19 mouse cellular contexts compared by ENCODE assay signal in genomic region chr4:89112168-89112710, GRCm38 (mm10). TPM values are rescaled to one million over a fixed set of nuclear protein-coding genes. Genes with fewer than 3 reads are reported as not detected.
DNase-seq lines count a peak whose midpoint lies in the region; ATAC-seq lines count a peak whose summit lies in the region.
"Had no signal": no experiment of that assay in that cellular context is flagged by ENCODE, and none has a peak within 500 bp of the region (broad histone marks: within the 10 kb centered on the region; RNA-seq: fewer than 3 reads in every experiment).

No protein-coding gene starts in this region.

- peak; percentile 22 for DNase-seq in embryonic facial prominence, embryonic 14.5 days (ENCODE audit: low spot score)
- DNase-seq in embryonic facial prominence, embryonic 10.5 days (ENCODE audit: low spot score): no peak
- no peak for DNase-seq in cerebellum, adult 11-12 months
- DNase-seq: cerebellum, adult 11 months; cerebellum, adult 9-10 months; gastrocnemius, adult 2 months; gastrocnemius, postnatal 25 days; heart, postnatal 36 days; kidney, adult 11 months had no signal

- H3K4me3 ChIP-seq in embryonic facial prominence, embryonic 14.5 days (ENCODE audit: low read depth, low read length): no peak overlapping the region
- no peak overlapping the region for H3K4me3 ChIP-seq in embryonic facial prominence, embryonic 10.5 days
- H3K4me3 ChIP-seq: embryonic facial prominence, embryonic 15.5 days; erythroblast, embryonic 14.5 days; forebrain, embryonic 10.5 days; gastrocnemius, adult 2 months; heart, embryonic 13.5 days; hindbrain, embryonic 12.5 days had no signal

- H3K36me3 ChIP-seq in embryonic facial prominence, embryonic 14.5 days (ENCODE audit: control insufficient read depth, insufficient read depth, low read length): no peaks in the 10 kb centered on the region
- H3K36me3 ChIP-seq in embryonic facial prominence, embryonic 10.5 days (replicated peaks): no peaks in the 10 kb centered on the region
- H3K36me3 ChIP-seq: embryonic facial prominence, embryonic 15.5 days; forebrain, embryonic 10.5 days; heart, embryonic 13.5 days; hindbrain, embryonic 12.5 days had no signal

- no peaks in the 10 kb centered on the region for H3K4me1 ChIP-seq in embryonic facial prominence, embryonic 14.5 days (ENCODE audit: control insufficient read depth, insufficient read depth, low read length)
- no peaks in the 10 kb centered on the region for H3K4me1 ChIP-seq in embryonic facial prominence, embryonic 10.5 days
- H3K4me1 ChIP-seq: embryonic facial prominence, embryonic 15.5 days; forebrain, embryonic 10.5 days; heart, embryonic 13.5 days; hindbrain, embryonic 12.5 days had no signal

- no peaks in the 10 kb centered on the region for H3K9me3 ChIP-seq in embryonic facial prominence, embryonic 14.5 days (ENCODE audit: control insufficient read depth, low read length)
- H3K9me3 ChIP-seq in embryonic facial prominence, embryonic 10.5 days: no peaks in the 10 kb centered on the region
- H3K9me3 ChIP-seq: embryonic facial prominence, embryonic 15.5 days; forebrain, embryonic 10.5 days; heart, embryonic 13.5 days; hindbrain, embryonic 12.5 days had no signal

- WGBS in embryonic facial prominence, embryonic 14.5 days: 85% methylated on average over 11 of the region's 11 CpGs
- WGBS in embryonic facial prominence, embryonic 10.5 days: 96% methylated on average over 11 of the region's 11 CpGs

- no peaks in the 10 kb centered on the region for H3K27me3 ChIP-seq in embryonic facial prominence, embryonic 14.5 days (replicated peaks; ENCODE audit: control insufficient read depth, insufficient read depth, low read length)
- no peaks in the 10 kb centered on the region for H3K27me3 ChIP-seq in embryonic facial prominence, embryonic 10.5 days (replicated peaks; ENCODE audit: low read depth, poor library complexity, severe bottlenecking)
- H3K27me3 ChIP-seq: embryonic facial prominence, embryonic 15.5 days; heart, embryonic 13.5 days; hindbrain, embryonic 12.5 days had no signal

- H3K4me2 ChIP-seq in embryonic facial prominence, embryonic 14.5 days (ENCODE audit: low read depth, low read length): no peak overlapping the region
- H3K4me2 ChIP-seq: embryonic facial prominence, embryonic 15.5 days; heart, embryonic 13.5 days; hindbrain, embryonic 12.5 days had no signal

- H3K9ac ChIP-seq in embryonic facial prominence, embryonic 14.5 days (ENCODE audit: low read depth, low read length): no peak overlapping the region
- H3K9ac ChIP-seq: embryonic facial prominence, embryonic 15.5 days; heart, embryonic 13.5 days; hindbrain, embryonic 12.5 days had no signal

- H3K27ac ChIP-seq in embryonic facial prominence, embryonic 14.5 days (replicated peaks; ENCODE audit: low read depth, low read length): no peak overlapping the region
- H3K27ac ChIP-seq in embryonic facial prominence, embryonic 10.5 days (replicated peaks): no peak overlapping the region
- H3K27ac ChIP-seq: embryonic facial prominence, embryonic 15.5 days; forebrain, embryonic 10.5 days; gastrocnemius, adult 2 months; heart, embryonic 13.5 days; hindbrain, embryonic 12.5 days had no signal

- 0 out of 2 replicates have a peak, but pooled peaks have one; percentile 15 for ATAC-seq in embryonic facial prominence, embryonic 14.5 days (ENCODE audit: low read depth)
- ATAC-seq in common myeloid progenitor, adult 5-6 weeks (replicated peaks; ENCODE audit: low read depth, poor library complexity, severe bottlenecking): peak; percentile 63; the same call in 1 of the 2 replicates
- ATAC-seq in megakaryocyte progenitor cell, adult 5-6 weeks (replicated peaks; ENCODE audit: poor library complexity): peak; percentile 71
- no peak for ATAC-seq in inflammation-experienced regulatory T-cells, adult 6 months
- ATAC-seq: forebrain, embryonic 14.5 days; hindbrain, embryonic 16.5 days had no signal

RNA-seq across cellular contexts. Expression of gene Mtap, which starts 24.7 kb away (rescaled TPM):
- polyA plus RNA-seq in embryonic facial prominence, embryonic 14.5 days (2014; fragmentation: Nextera tagmentation; extraction: Ambion mirVana): 65.9 and 75.8 TPM in 2 replicates
- polyA plus RNA-seq in embryonic facial prominence, embryonic 10.5 days (2016; fragmentation: Nextera tagmentation; extraction: Ambion mirVana): 129 and 137 TPM in 2 replicates
- 43.8 and 52.2 TPM in 2 replicates for total RNA-seq in common myeloid progenitor, adult 5-6 weeks (2017)
- total RNA-seq in megakaryocyte progenitor cell, adult 5-6 weeks (2015): 41.1 and 44.2 TPM in 2 replicates
- total RNA-seq in megakaryocyte progenitor cell, adult 5-6 weeks (2017): 34.5 and 37.0 TPM in 2 replicates
- 10 to 100 TPM; 39.3 to 44.2 (median 39.8) TPM for polyA plus RNA-seq in inflammation-experienced regulatory T-cells, adult 6 months (2017; shearing (Covaris generic))
- polyA plus RNA-seq: erythroblast, embryonic 14.5 days had no signal
